Mouse (Mus musculus) layer of hippocampus, postnatal 25 days (tissue): ENCODE results near the gene Adh6b. TPM values are rescaled to one million over a fixed set of nuclear protein-coding genes. Genes with fewer than 3 reads are reported as not detected.
"Not testable (repeated sequence)": the region's sequence is repeated elsewhere in the genome, so short reads cannot be mapped to it uniquely, and the experiment has no call there.

Experiments used
- DNase-seq, 2 experiments: peaks; one replicate each; pipeline ENCODE4 v3.0.0; 2022; ENCODE audit warnings: mixed read lengths in 2 of 2, low spot score in 1 of 2; ENCODE audit errors: extremely low spot score in 1 of 2
- total RNA-seq, 2 experiments: library from RNA; stranded (reverse); gene quantifications; 2 replicates each; pipeline ENCODE4 v1.2.3; 2021

Gene Adh6b
- total RNA-seq, 2 experiments from 2014 or later: not detected

DNA sequence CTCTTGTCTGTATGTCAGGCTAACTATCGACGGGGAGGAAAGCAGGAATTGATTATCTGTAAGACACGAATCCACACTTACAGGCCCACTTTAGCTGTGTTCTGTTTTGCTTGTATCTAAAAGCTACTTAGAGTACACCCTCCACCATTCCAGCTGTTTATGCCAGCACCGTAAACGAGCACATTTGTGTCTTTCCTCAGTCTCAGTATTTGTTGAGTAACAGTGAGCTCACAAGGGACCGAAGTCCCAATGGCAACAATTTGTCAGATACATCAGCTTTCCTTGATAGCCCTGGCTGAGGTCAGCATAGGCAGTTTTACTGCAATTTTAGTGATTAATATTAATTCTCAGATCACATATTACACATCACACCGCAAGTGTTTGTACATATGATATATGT lies 17.3 kb downstream of the Adh6b start:
- DNase-seq: no peak

- no peak for DNase-seq
Observed at GRCm38 (mm10) chr3:138360721-138361120, 19.1 kb downstream of the Adh6b start.

GRCm38 (mm10) chr3:138362920-138363319 lies 21.3 kb downstream of the Adh6b start:
- no peak for DNase-seq

DNA sequence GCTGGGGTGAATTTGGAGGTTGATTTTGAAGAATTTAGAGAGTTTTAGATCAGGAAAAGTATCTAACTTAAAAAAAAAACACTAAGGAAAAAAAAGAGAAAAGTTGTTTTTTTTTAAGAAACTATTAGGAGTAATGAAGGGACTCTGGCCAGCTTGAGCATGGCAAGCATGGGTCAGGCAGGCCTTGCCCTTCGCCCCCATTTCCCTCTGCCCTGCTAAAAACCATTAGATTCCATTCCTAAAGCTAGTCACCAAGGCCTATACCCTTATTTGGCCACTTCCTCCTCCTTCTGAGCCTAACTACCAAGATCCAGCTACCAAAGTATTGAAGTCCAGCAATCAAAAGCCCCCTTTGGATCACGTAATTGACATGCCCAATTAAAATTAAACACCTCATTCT lies 24.6 kb downstream of the Adh6b start:
- no peak for DNase-seq

- no peak for DNase-seq
Observed at GRCm38 (mm10) chr3:138369546-138369945, 28.0 kb downstream of the Adh6b start.

GRCm38 (mm10) chr3:138370289-138370688 lies 28.7 kb downstream of the Adh6b start:
- DNase-seq: not testable (repeated sequence)

GRCm38 (mm10) chr3:138373920-138374319 lies 32.3 kb downstream of the Adh6b start:
- no peak for DNase-seq

DNA sequence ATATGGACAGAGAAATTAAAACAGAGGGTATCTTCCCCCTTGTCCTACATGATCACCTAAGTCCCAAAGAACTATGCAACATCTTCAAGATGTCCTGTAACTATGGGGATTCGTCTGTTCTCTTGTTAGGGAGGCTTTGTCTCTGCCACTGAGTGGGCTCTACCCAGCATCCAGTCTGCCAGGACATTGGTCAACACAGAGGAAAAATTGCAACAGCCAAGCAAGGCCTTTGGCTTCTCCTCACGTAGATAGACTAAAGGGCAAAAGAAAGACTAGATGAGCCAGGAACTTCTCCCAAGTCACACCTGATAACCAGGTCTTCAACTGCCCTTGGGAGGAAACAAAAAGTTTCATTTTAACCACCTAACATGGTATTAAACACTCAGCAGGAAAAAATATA lies 33.6 kb downstream of the Adh6b start:
- no peak for DNase-seq

- no peak for DNase-seq
Observed at GRCm38 (mm10) chr3:138381133-138381532, 39.6 kb downstream of the Adh6b start.

DNA sequence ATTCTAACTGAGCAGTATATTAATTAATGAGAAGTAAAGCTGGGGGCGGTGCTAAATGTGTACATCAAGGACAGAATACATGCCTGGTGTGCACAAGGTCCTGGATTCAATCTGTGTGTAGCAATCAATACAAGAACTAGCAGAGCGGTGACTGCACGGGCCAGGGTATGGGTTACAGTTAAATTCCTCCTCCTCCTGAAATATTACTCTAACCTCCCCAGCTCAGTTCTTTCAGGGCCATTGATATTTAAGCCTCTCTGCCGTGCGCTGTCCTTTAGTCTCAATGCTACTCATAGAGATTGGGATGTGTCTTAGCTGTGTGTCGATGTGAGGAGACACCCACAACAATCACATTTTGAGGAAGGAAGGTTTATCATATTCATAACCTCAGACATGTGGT lies 45.6 kb downstream of the Adh6b start:
- no peak for DNase-seq

GRCm38 (mm10) chr3:138404872-138405271 lies 63.3 kb downstream of the Adh6b start:
- no peak for DNase-seq

GRCm38 (mm10) chr3:138405341-138405740 lies 63.8 kb downstream of the Adh6b start:
- peak; percentile 22 to 68 for DNase-seq

GRCm38 (mm10) chr3:138405840-138406239 lies 64.3 kb downstream of the Adh6b start:
- DNase-seq: no peak

GRCm38 (mm10) chr3:138407920-138408319 lies 66.3 kb downstream of the Adh6b start:
- no peak for DNase-seq

Other genes with a start within 250 kb of the Adh6b start
- gene Trmt10a, start 198.3 kb upstream of the Adh6b start, total RNA-seq: 1 to 10 TPM; 4.2 to 4.9 TPM
- gene Mttp, start 196.8 kb upstream of the Adh6b start, total RNA-seq: 1 to 10 TPM; 5.3 to 5.8 TPM
- not detected for gene 4930579F01Rik, start 147.9 kb upstream of the Adh6b start, total RNA-seq
- under 1 TPM in 1 of 2 experiments, not detected in 1; 0.07 TPM for gene Adh7, start 124.0 kb upstream of the Adh6b start, total RNA-seq
- under 1 TPM; 0.45 to 0.59 TPM for gene Adh1, start 80.8 kb upstream of the Adh6b start, total RNA-seq
- gene Adh6a, start 28.5 kb upstream of the Adh6b start, total RNA-seq: not detected
- gene Adh4, start 73.7 kb downstream of the Adh6b start, total RNA-seq: not detected
- gene Adh5, start 101.3 kb downstream of the Adh6b start, total RNA-seq: 10 to 100 TPM; 71.0 to 76.7 TPM
- gene Metap1, start 147.7 kb downstream of the Adh6b start, total RNA-seq: 10 to 100 TPM; 41.9 to 44.4 TPM
- gene Eif4e, start 184.4 kb downstream of the Adh6b start, total RNA-seq: 100 to 1,000 TPM; 164 to 177 TPM